Mouse (Mus musculus) ES-E14 (cell line): Measurements from ENCODE around the gene Anxa6. TPM values are rescaled to one million over a fixed set of nuclear protein-coding genes. Genes with fewer than 3 reads are reported as not detected.
A peak's percentile ranks its signal among the peaks of the same experiment; 100 is the strongest.
"Not testable (repeated sequence)": the region's sequence is repeated elsewhere in the genome, so short reads cannot be mapped to it uniquely, and the experiment has no call there.

Experiments used
- DNase-seq: peaks from one replicate; pipeline ENCODE4 v3.0.0-alpha.2; 2013; ENCODE audit warnings: low read depth, low spot score
- H3K27ac ChIP-seq: 2 replicates; pipeline ENCODE4 v1.5.1; 2012; ENCODE audit warnings: low read depth, mild to moderate bottlenecking, low read length, moderate library complexity, mixed read lengths; ENCODE audit not compliant: poor library complexity, insufficient read depth, severe bottlenecking
- H3K36me3 ChIP-seq: 2 replicates; pipeline ENCODE4 v1.6.1; 2012; ENCODE audit warnings: mild to moderate bottlenecking, low read length, moderate library complexity, mixed read lengths; ENCODE audit not compliant: control insufficient read depth, poor library complexity, insufficient read depth, severe bottlenecking
- H3K4me1 ChIP-seq, 2 experiments: fragments of 150-350 bp in 1 of 2; sonication (generic) in 1 of 2; 2 replicates each; pipeline ENCODE4 v1.6.1; 2012; ENCODE audit warnings: low read length in 2 of 2, mild to moderate bottlenecking in 1 of 2, mixed read lengths in 1 of 2; ENCODE audit not compliant: control insufficient read depth in 2 of 2, insufficient read depth in 2 of 2, poor library complexity in 1 of 2
- H3K4me3 ChIP-seq, 2 experiments: fragments of 150-350 bp in 1 of 2; sonication (generic) in 1 of 2; 2 replicates each; pipeline ENCODE4 v1.5.1; 2012; ENCODE audit warnings: low read length in 2 of 2, low read depth in 1 of 2, mild to moderate bottlenecking in 1 of 2, mixed read lengths in 1 of 2; ENCODE audit not compliant: insufficient read depth in 1 of 2, poor library complexity in 1 of 2, severe bottlenecking in 1 of 2
- H3K9ac ChIP-seq: 2 replicates; pipeline ENCODE4 v1.6.1; 2012; ENCODE audit warnings: low read depth, mild to moderate bottlenecking, low read length, mixed read lengths; ENCODE audit not compliant: poor library complexity, insufficient read depth, severe bottlenecking
- H3K9me3 ChIP-seq: fragments of 150-350 bp; sonication (generic); 2 replicates; pipeline ENCODE4 v1.6.1; 2012; ENCODE audit warnings: low read depth, mild to moderate bottlenecking, low read length; ENCODE audit not compliant: control insufficient read depth, insufficient read depth
- CHD2 ChIP-seq: IDR thresholded peaks from 2 replicates; pipeline ENCODE4 v1.6.1; 2014; ENCODE audit warnings: mild to moderate bottlenecking, low read depth, low read length, inconsistent platforms
- HCFC1 ChIP-seq: IDR thresholded peaks from 2 replicates; pipeline ENCODE4 v1.6.1; 2012; ENCODE audit warnings: low read length, inconsistent platforms, borderline replicate concordance; ENCODE audit not compliant: insufficient read depth
- MAFK ChIP-seq: IDR thresholded peaks from 2 replicates; pipeline ENCODE4 v1.6.1; 2014; ENCODE audit warnings: mild to moderate bottlenecking, low read depth, low read length, inconsistent platforms; ENCODE audit not compliant: insufficient read depth
- ZC3H11A ChIP-seq: IDR thresholded peaks from 2 replicates; pipeline ENCODE4 v1.6.1; 2012; ENCODE audit warnings: low read depth, mild to moderate bottlenecking, inconsistent platforms, low read length, borderline replicate concordance
- ZNF384 ChIP-seq: IDR thresholded peaks from 2 replicates; pipeline ENCODE4 v1.6.1; 2012; ENCODE audit warnings: low read depth, low read length, inconsistent platforms
- in situ Hi-C, 2 experiments: fragments of 600-800 bp; cut with MboI; formaldehyde crosslinking; loops; one replicate each; pipeline ENCODE4 v1.15.1; 2025; ENCODE audit warnings: low sequenced_read_pairs in 2 of 2, inconsistent platforms in 1 of 2; ENCODE audit not compliant: unreplicated experiment in 2 of 2
- total RNA-seq: library from RNA; depleted of rRNA; stranded (reverse); fragments of 300-350 nt; gene quantifications from 2 replicates; pipeline ENCODE4 v1.2.3, GENCODE M21; 2012

The Anxa6 gene
- total RNA-seq, 1 experiment = 125 TPM

GRCm38 (mm10) chr11:54956912-54957311 lies 76.3 kb downstream of the Anxa6 start:
- DNase-seq = no peak
- H3K27ac ChIP-seq = no peak overlapping the region; the same call in 1 of the 2 replicates
- H3K4me1 ChIP-seq = peaks cover 27 to 37% of the 10 kb centered on the region in 2 experiments
- H3K36me3 ChIP-seq = no peaks in the 10 kb centered on the region
- TF ChIP-seq ZNF384 (no peak), ZC3H11A (no peak), CHD2 (no peak), HCFC1 (no peak), MAFK (no peak)
- H3K4me3 ChIP-seq = no peak overlapping the region
- in situ Hi-C loops = no loop called here
- no peak overlapping the region for H3K9ac ChIP-seq
- H3K9me3 ChIP-seq = no peaks in the 10 kb centered on the region

- H3K36me3 ChIP-seq = no peaks in the 10 kb centered on the region
- TF ChIP-seq ZNF384 (no peak), ZC3H11A (no peak), CHD2 (no peak), MAFK (no peak), HCFC1 (no peak; the same call in 1 of the 2 replicates)
- H3K4me1 ChIP-seq = peaks cover 23 to 28% of the 10 kb centered on the region in 2 experiments
- H3K4me3 ChIP-seq = peak overlapping the region; percentile 79 to 94
- in situ Hi-C loops = no loop called here
- peak; percentile 96 for DNase-seq
- H3K9ac ChIP-seq = peak overlapping the region; percentile 80
- H3K9me3 ChIP-seq = no peaks in the 10 kb centered on the region
- peak overlapping the region; percentile 54 for H3K27ac ChIP-seq
Observed at GRCm38 (mm10) chr11:54955735-54956480, 77.3 kb downstream of the Anxa6 start.

- Histone ChIP-seq H3K9ac (peak overlapping the region; percentile 80), H3K4me3 (peak overlapping the region; percentile 79 to 94), H3K4me1 (peaks cover 19 to 26% of the 10 kb centered on the region in 2 experiments; a peak in 3 of 4 replicates)
- H3K9me3 ChIP-seq, in situ Hi-C loops, DNase-seq, H3K27ac ChIP-seq, H3K36me3 ChIP-seq: not testable (repeated sequence)
Observed at GRCm38 (mm10) chr11:54955400-54955734, 77.9 kb downstream of the Anxa6 start.

- H3K4me1 ChIP-seq = peaks cover 16 to 24% of the 10 kb centered on the region in 2 experiments; a peak in 3 of 4 replicates
- H3K36me3 ChIP-seq = peaks cover under 1% of the 10 kb centered on the region; the same call in 1 of the 2 replicates
- no peaks in the 10 kb centered on the region for H3K9me3 ChIP-seq
- no peak for TF ChIP-seq HCFC1
- DNase-seq = no peak
- H3K9ac ChIP-seq = peak overlapping the region; percentile 56; the same call in 1 of the 2 replicates
- peak overlapping the region; percentile 79 to 94 for H3K4me3 ChIP-seq
- in situ Hi-C loops = no loop called here
- H3K27ac ChIP-seq = no peak overlapping the region
Observed at GRCm38 (mm10) chr11:54954716-54955115, 78.5 kb downstream of the Anxa6 start.

- peak overlapping the region; percentile 22 to 94 for H3K4me3 ChIP-seq
- 0 out of 2 replicates have a peak overlapping the region, but pooled peaks have one; percentile 26 for H3K9ac ChIP-seq
- DNase-seq = no peak
- in situ Hi-C loops = no loop called here
- no peak overlapping the region for H3K27ac ChIP-seq
- H3K9me3 ChIP-seq = no peaks in the 10 kb centered on the region
- peaks cover 2% of the 10 kb centered on the region; the same call in 1 of the 2 replicates for H3K36me3 ChIP-seq
- H3K4me1 ChIP-seq = peaks cover 13 to 23% of the 10 kb centered on the region in 2 experiments; a peak in 3 of 4 replicates
- TF ChIP-seq ZNF384 (no peak), HCFC1 (no peak), ZC3H11A (no peak)
Observed at GRCm38 (mm10) chr11:54953993-54954446, 79.2 kb downstream of the Anxa6 start.
